Mouse (Mus musculus) right cerebral cortex, postnatal 4 days (tissue): ENCODE data around the gene Abhd18.
A peak's percentile ranks its signal among the peaks of the same experiment; 100 is the strongest.
"Not testable (repeated sequence)": the region's sequence is repeated elsewhere in the genome, so short reads cannot be mapped to it uniquely, and the experiment has no call there.

Source experiments
- DNase-seq: peaks from one replicate; pipeline ENCODE4 v3.0.0-alpha.2; 2022

Gene Abhd18

GRCm38 (mm10) chr3:40846957-40847017, at the start of gene Abhd18:
Gene Abhd18, plus strand, starts transcription at chr3:40846970.
- not testable (repeated sequence) for DNase-seq

DNA sequence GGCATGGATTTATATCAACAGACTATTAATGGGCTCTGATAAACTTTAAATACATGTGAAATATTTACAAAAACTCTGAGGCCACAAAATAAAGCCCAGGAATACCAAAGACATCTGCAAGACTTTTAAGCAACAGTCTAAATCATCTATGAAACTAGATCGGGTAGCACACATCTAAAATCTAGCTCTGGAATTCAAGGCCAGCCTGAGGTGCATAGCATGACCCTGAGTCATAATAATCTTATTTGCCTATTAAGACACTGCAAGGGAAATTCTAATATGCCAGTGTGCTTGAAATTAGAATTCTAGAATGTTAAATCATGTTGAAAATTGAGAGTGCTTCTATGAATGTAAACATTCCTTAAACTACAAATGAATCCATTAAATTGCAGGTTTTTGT, 48.7 kb upstream of the Abhd18 start:
- no peak for DNase-seq

- DNase-seq = peak; percentile 42
Measured at GRCm38 (mm10) chr3:40798500-40798899, 48.3 kb upstream of the Abhd18 start.

DNA sequence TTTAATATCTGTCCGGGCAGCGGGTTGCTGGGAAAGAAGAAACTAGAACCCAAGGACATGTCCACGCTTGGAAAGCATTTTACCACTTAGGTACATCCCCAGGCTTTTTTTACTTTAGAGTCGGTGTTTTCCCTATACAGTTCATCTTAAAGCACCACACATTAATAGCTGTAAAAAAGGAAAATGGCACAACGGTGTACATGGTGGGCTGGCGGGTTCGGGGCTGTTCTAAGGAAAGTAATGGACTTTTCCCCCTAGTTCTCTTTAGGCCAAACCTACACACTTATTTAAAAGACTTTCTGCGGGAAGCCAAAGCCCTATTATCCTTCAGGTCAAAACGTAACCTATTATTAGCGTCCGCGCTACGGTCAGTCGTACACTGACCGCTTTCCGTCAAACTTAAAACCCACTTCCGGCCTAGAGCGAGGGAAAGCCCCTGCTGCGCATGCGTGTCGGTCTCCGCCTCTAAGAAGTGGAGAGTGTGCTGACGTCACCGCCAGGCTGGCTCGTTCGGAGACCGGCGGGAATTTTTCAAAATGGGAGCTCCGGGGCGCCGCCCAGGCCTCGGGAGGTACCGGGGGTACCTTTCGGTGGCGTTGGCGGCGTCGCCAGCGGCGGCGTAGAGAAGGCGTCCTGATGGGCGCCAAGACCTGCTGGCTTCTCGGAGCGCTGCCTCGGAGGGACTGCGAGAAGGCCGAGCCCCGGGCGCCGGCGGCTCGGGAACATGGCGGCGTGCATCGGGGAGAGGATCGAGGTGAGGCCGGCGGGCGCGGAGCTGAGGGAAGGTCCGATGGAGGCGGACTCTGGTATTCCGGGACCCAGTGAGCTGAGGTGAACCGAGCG, 47.0 kb upstream of the Abhd18 start, which contains the start of gene Plk4:
Gene Plk4 (plus strand): TSS at position 490 of the 843 bp plus-strand sequence.
- peak; percentile 98 for DNase-seq

DNA sequence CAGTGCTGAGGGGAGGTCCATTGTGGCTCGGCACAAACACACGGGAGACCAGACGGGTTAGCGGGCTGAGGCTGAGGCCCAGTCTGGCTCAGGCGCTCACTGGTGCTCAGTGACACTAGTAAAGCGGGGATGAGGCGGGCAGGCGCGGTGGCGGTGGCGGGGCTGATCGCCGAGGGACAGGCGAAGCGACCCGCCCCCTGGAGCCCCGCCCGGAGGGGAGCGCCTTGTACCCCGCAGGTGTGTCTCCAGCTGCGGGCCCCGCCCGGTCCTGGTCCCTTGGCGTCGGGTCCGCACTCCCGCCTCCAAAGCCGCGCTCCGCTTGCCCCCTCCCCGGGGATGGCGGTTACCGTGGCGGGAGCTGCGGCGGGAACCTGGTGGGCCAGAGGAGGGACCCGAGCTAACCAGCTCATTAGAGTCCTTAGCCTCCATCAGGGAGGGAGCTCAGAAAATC, 46.4 kb upstream of the Abhd18 start:
- DNase-seq = peak; percentile 46

- DNase-seq = no peak
Measured at GRCm38 (mm10) chr3:40806871-40807270, 39.9 kb upstream of the Abhd18 start.

DNA sequence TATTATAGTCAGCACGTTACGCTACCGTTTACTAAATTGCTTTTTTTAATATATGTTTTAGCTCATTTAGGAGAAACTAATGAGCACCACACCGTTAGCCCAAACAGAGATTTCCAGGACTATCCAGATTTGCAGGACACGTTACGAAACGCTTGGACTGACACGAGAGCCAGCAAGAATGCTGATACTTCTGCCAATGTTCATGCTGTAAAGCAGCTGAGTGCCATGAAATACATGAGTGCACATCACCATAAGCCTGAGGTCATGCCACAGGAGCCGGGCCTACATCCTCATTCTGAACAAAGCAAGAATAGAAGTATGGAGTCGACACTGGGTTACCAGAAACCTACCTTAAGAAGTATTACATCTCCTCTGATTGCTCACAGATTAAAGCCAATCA, 38.1 kb upstream of the Abhd18 start:
- DNase-seq = no peak

- no peak for DNase-seq
Measured at GRCm38 (mm10) chr3:40809894-40810293, 36.9 kb upstream of the Abhd18 start.

GRCm38 (mm10) chr3:40813275-40813674, 33.5 kb upstream of the Abhd18 start:
- no peak for DNase-seq

- not testable (repeated sequence) for DNase-seq
Measured at GRCm38 (mm10) chr3:40845521-40845920, 1.2 kb upstream of the Abhd18 start.

DNA sequence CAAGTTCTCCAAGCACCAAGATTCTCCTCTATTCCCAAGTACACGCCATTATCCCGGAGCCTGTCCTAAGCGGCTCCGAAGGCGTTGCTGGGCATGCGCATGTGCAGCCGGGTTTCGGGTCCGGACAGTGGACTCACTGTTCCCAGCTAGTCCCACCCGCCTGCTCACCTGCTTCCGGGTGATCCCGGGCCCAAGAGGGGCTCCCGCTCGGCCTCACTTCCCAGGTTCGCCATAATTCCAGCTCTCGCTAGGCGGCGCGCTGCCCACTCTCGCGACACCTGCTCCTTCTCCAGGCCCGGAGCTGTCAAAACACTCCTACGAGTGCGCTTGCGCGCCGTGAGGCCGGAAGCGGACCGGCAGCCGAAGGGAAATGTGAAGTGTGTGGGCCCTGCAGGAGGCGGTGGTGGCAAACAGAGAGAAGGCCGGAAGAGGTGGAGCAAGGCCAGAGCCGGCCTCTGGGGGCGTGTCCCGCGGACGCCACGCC, 255 bp upstream of the Abhd18 start, which contains the start of gene Mfsd8:
Gene Mfsd8 (minus strand): TSS at position 414 of the 484 bp plus-strand sequence.
- DNase-seq = peak; percentile 89

GRCm38 (mm10) chr3:40847018-40847417, 248 bp downstream of the Abhd18 start:
- DNase-seq = peak; percentile 42

DNA sequence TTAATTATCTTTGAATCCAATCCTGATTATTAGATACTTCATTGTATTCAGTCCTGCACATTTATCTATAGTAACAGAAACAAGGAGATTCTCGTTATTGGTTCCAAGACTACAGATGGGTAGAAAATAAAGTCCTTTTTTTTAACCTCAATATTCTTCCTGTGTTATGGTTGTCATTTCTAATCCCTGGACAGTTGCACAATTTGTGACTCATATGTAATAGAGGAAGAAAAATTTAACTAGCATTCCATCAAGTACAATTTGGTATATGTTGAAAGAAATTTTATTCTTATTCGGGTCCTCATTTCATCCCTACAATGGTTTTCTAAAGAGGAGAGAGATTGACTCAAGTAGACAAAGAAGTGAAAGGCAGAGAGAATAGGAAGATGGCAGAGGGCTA, 1.2 kb downstream of the Abhd18 start:
- DNase-seq = not testable (repeated sequence)

GRCm38 (mm10) chr3:40853123-40853738, 6.5 kb downstream of the Abhd18 start:
- DNase-seq = not testable (repeated sequence)

DNA sequence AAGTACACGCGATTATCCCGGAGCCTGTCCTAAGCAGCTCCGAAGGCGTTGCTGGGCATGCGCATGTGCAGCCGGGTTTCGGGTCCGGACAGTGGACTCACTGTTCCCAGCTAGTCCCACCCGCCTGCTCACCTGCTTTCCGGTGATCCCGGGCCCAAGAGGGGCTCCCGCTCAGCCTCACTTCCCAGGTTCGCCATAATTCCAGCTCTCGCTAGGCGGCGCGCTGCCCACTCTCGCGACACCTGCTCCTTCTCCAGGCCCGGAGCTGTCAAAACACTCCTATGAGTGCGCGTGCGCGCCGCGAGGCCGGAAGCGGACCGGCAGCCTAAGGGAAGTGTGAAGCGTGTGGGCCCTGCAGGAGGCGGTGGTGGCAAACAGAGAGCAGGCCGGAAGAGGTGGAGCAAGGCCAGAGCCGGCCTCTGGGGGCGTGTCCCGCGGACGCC, 47.1 kb downstream of the Abhd18 start:
- peak; percentile 95 for DNase-seq

- DNase-seq = peak; percentile 26
Measured at GRCm38 (mm10) chr3:40894336-40894735, 47.6 kb downstream of the Abhd18 start.

DNA sequence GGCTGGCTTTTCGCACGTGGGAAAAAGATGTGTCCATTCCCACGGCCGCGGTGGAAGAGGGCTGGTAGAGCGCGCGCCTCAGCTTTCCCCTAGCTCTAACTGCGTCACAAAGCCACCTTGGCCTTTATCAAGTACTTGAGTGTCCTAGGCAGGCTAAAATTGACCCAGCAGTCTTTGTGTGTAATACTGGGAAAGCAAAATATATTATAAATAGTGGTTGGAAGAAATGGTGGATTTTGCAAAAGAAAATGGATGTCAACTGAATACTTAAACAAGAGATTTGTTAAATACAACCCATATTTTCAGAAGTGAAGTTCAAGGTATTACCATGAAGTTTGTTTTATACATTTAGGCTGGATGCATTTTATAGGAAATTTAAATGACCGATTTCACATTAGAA, 55.7 kb downstream of the Abhd18 start, which contains the start of gene 1700034I23Rik:
Gene 1700034I23Rik (minus strand): TSS at position 101 of the 400 bp plus-strand sequence.
- not testable (repeated sequence) for DNase-seq

- DNase-seq = no peak
Measured at GRCm38 (mm10) chr3:40938189-40938588, 91.4 kb downstream of the Abhd18 start.

DNA sequence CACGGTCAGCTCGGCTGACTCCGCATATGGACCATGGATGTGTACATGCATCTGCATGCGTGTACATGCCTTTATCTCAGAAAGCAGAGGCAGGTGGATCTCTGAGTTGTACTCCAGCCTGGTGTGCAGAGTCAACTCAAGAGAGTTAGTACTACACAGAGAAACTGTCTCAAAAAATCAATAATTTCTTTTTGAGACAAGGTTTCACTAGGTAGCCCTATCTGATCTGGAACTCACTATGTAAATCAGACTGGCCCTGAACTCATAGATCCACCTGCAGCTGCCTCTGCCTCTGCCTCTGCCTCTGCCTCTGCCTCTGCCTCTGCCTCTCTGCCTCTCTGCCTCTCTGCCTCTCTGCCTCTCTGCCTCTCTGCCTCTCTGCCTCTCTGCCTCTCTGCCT, 91.8 kb downstream of the Abhd18 start:
- no peak for DNase-seq

GRCm38 (mm10) chr3:40939019-40939418, 92.2 kb downstream of the Abhd18 start:
- no peak for DNase-seq

- peak; percentile 93 for DNase-seq
Measured at GRCm38 (mm10) chr3:40949170-40949902, 102.6 kb downstream of the Abhd18 start, which contains the start of gene Larp1b. Gene Larp1b, plus strand, starts transcription at chr3:40949828.

DNA sequence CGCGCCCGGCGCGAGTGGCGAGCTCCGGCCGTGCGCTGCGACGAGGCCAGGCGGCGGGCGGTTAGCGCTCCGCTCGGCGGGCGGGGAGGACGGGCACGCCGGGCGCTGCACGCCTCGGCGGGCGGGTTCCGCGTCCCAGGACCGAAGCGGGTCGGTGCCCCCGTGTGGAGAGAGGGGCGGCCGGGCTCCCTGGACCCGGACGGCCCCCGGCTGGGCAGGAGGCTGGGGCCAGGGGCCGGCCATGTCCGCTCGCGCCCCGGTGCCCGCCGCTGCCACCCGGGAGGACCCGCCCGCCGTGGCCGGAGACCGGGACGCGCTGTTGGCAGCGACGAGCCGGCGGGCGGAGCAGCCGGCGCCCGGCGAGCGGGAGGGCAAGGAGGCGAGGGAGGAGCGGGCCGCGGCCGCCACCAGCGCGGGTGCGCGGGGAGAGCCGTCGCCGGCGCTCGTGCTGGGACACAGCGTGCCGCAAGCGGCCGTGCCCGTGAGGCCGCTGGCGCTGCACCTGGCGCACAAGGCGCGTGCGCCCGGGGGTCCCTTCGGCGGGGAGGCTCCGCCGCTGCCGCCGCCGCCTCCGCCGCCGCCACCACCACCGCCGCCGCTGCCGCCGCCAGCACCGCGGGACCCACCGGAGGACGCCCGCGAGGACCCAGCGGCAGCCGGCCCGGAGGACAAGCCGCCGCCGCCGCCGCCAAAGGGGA, 103.3 kb downstream of the Abhd18 start:
- peak; percentile 44 for DNase-seq
